In genomic region chr7:44589149-44589548, GRCm38 (mm10) we compare ENCODE assay signal across 9 mouse cellular contexts. TPM values are rescaled to one million over a fixed set of nuclear protein-coding genes. Genes with fewer than 3 reads are reported as not detected.
DNase-seq lines count a peak whose midpoint lies in the region; ATAC-seq and TF ChIP-seq lines count a peak whose summit lies in the region.
"Had no signal": no experiment of that assay in that cellular context is flagged by ENCODE, and none has a peak within 500 bp of the region (broad histone marks: within the 10 kb centered on the region; RNA-seq: fewer than 3 reads in every experiment).

No protein-coding gene starts in this region.

- H3K27ac ChIP-seq in gastrocnemius, adult 2 months: peak overlapping the region; percentile 75
- H3K27ac ChIP-seq in intestine, embryonic 15.5 days: no peak overlapping the region
- H3K27ac ChIP-seq in midbrain, embryonic 10.5 days (replicated peaks): peak overlapping the region; percentile 49
- no peak overlapping the region for H3K27ac ChIP-seq in small intestine, adult 2 months (ENCODE audit: insufficient read depth, low read depth, low read length)

- peak overlapping the region; percentile 6; the same call in 1 of the 2 replicates for H3K9ac ChIP-seq in intestine, embryonic 15.5 days

- H3K4me1 ChIP-seq in intestine, embryonic 15.5 days (replicated peaks): peaks cover 32% of the 10 kb centered on the region
- H3K4me1 ChIP-seq in midbrain, embryonic 10.5 days: peaks cover 78% of the 10 kb centered on the region
- H3K4me1 ChIP-seq in small intestine, adult 2 months (ENCODE audit: control insufficient read depth, insufficient read depth, insufficient read length, low read length): peaks cover 25% of the 10 kb centered on the region

- no peaks in the 10 kb centered on the region for H3K36me3 ChIP-seq in intestine, embryonic 15.5 days
- H3K36me3 ChIP-seq in midbrain, embryonic 10.5 days: no peaks in the 10 kb centered on the region
- no peaks in the 10 kb centered on the region for H3K36me3 ChIP-seq in small intestine, adult 2 months (ENCODE audit: control insufficient read depth, insufficient read depth, low read length)

- no peak; the same call in 1 of the 2 replicates for TF ChIP-seq CTCF in gastrocnemius, adult 2 months (IDR thresholded peaks at IDR 0.05)
- no peak for TF ChIP-seq CTCF in small intestine, adult 2 months (IDR thresholded peaks at IDR 0.05; ENCODE audit: extremely low read depth, insufficient read length, insufficient replicate concordance, low read depth, low read length)

- intact Hi-C loops in gastrocnemius, adult 2 months (cut with DNase I): no loop called here
- intact Hi-C loops in left cerebral cortex, postnatal 4 days (cut with DNase I): no loop called here

- peak; percentile 56 for ATAC-seq in intestine, embryonic 15.5 days

- no peaks in the 10 kb centered on the region for H3K9me3 ChIP-seq in intestine, embryonic 15.5 days
- H3K9me3 ChIP-seq in midbrain, embryonic 10.5 days (replicated peaks): no peaks in the 10 kb centered on the region

- peak overlapping the region; percentile 68 for H3K4me2 ChIP-seq in intestine, embryonic 15.5 days (replicated peaks)

- TF ChIP-seq POLR2A in small intestine, adult 2 months (IDR thresholded peaks at IDR 0.05; ENCODE audit: low read depth, low read length): no peak

- H3K4me3 ChIP-seq in gastrocnemius, adult 2 months: peak overlapping the region; percentile 73
- H3K4me3 ChIP-seq in intestine, embryonic 15.5 days (replicated peaks): peak overlapping the region; percentile 36
- H3K4me3 ChIP-seq in midbrain, embryonic 10.5 days: peak overlapping the region; percentile 72
- peak overlapping the region; percentile 61 for H3K4me3 ChIP-seq in small intestine, adult 2 months (ENCODE audit: low read depth, low read length)

- peak; percentile 89 for DNase-seq in gastrocnemius, adult 2 months
- no peak for DNase-seq in gastrocnemius, postnatal 4 days (ENCODE audit: low spot score in 2 of 2)
- DNase-seq in cerebellum, postnatal 14 days: peak; percentile 94 to 95
- DNase-seq in gastrocnemius, postnatal 25 days: peak; percentile 76
- peak; percentile 88 for DNase-seq in left cerebral cortex, postnatal 4 days
- peak; percentile 85 for DNase-seq in midbrain, embryonic 10.5 days (ENCODE audit: low spot score)

- WGBS in intestine, embryonic 15.5 days: under 1% methylated on average over 25 of the region's 33 CpGs
- 0% methylated on average over 33 of the region's 33 CpGs for whole genome bisulfite sequencing in midbrain, embryonic 10.5 days
- WGBS in small intestine, adult 2 months: 1% methylated on average over 33 of the region's 33 CpGs

- H3K27me3 ChIP-seq in intestine, embryonic 15.5 days (replicated peaks): peaks cover 70% of the 10 kb centered on the region
- peaks cover 88% of the 10 kb centered on the region for H3K27me3 ChIP-seq in midbrain, embryonic 10.5 days (ENCODE audit: low read depth, poor library complexity, severe bottlenecking)
- H3K27me3 ChIP-seq in small intestine, adult 2 months (ENCODE audit: control insufficient read depth, insufficient read depth, low read length): peaks cover 49% of the 10 kb centered on the region

RNA-seq across cellular contexts. Expression of gene Kcnc3, which starts 1.3 kb away (rescaled TPM):
- total RNA-seq in gastrocnemius, adult 2 months (2021): 1 to 10 TPM; 3.0 to 3.6 TPM
- 1 to 10 TPM in 1 of 2 experiments, under 1 TPM in 1; 0.91 to 1.1 TPM for total RNA-seq in gastrocnemius, postnatal 4 days (2021)
- 1 to 10 TPM; 4.3 to 4.8 TPM for total RNA-seq in gastrocnemius, postnatal 25 days (2021)
- 0.27 and 0.36 TPM in 2 replicates for polyA plus RNA-seq in intestine, embryonic 15.5 days (2015; fragmentation: Nextera tagmentation; extraction: Ambion mirVana)
- total RNA-seq in left cerebral cortex, postnatal 4 days (2021): 10 to 100 TPM; 31.0 to 33.0 TPM
- 1.1 and 1.2 TPM in 2 replicates for polyA plus RNA-seq in midbrain, embryonic 10.5 days (2016; fragmentation: Nextera tagmentation; extraction: Ambion mirVana)
- 3.1 and 3.4 TPM in 2 replicates for polyA plus RNA-seq in small intestine, adult 2 months (2012; rRNA removed)

RNA-seq across cellular contexts. Expression of gene Napsa, which starts 17.0 kb away (rescaled TPM):
- under 1 TPM in 1 of 2 experiments, not detected in 1; 0.20 TPM for total RNA-seq in gastrocnemius, adult 2 months (2021)
- total RNA-seq in gastrocnemius, postnatal 4 days (2021): under 1 TPM; 0.65 to 0.81 TPM
- under 1 TPM in 1 of 2 experiments, not detected in 1; 0.16 TPM for total RNA-seq in gastrocnemius, postnatal 25 days (2021)
- polyA plus RNA-seq in intestine, embryonic 15.5 days (2015; fragmentation: Nextera tagmentation; extraction: Ambion mirVana): 3.1 and 3.6 TPM in 2 replicates
- under 1 TPM in 1 of 2 experiments, not detected in 1; 0.30 TPM for total RNA-seq in left cerebral cortex, postnatal 4 days (2021)
- polyA plus RNA-seq in midbrain, embryonic 10.5 days (2016; fragmentation: Nextera tagmentation; extraction: Ambion mirVana): 0.36 and 0.42 TPM in 2 replicates
- polyA plus RNA-seq in small intestine, adult 2 months (2012; rRNA removed): 6.4 and 11.1 TPM in 2 replicates
- polyA plus RNA-seq: C2C12 had no signal

RNA-seq across cellular contexts. Expression of gene Nr1h2, which starts 35.4 kb away (rescaled TPM):
- 10 to 100 TPM; 40.6 to 42.7 TPM for total RNA-seq in gastrocnemius, adult 2 months (2021)
- 10 to 100 TPM; 38.3 to 45.3 TPM for total RNA-seq in gastrocnemius, postnatal 4 days (2021)
- total RNA-seq in gastrocnemius, postnatal 25 days (2021): 10 to 100 TPM; 27.0 to 29.3 TPM
- 66.3 and 69.5 TPM in 2 replicates for polyA plus RNA-seq in intestine, embryonic 15.5 days (2015; fragmentation: Nextera tagmentation; extraction: Ambion mirVana)
- total RNA-seq in left cerebral cortex, postnatal 4 days (2021): 10 to 100 TPM; 44.4 to 55.0 TPM
- 82.8 and 84.2 TPM in 2 replicates for polyA plus RNA-seq in midbrain, embryonic 10.5 days (2016; fragmentation: Nextera tagmentation; extraction: Ambion mirVana)
- polyA plus RNA-seq in small intestine, adult 2 months (2012; rRNA removed): 174 and 295 TPM in 2 replicates

RNA-seq across cellular contexts. Expression of gene Pold1, which starts 40.5 kb away (rescaled TPM):
- 1 to 10 TPM; 4.1 to 5.1 TPM for total RNA-seq in gastrocnemius, adult 2 months (2021)
- 10 to 100 TPM; 32.0 to 35.2 TPM for total RNA-seq in gastrocnemius, postnatal 4 days (2021)
- total RNA-seq in gastrocnemius, postnatal 25 days (2021): 1 to 10 TPM; 4.7 to 5.2 TPM
- 72.0 and 76.0 TPM in 2 replicates for polyA plus RNA-seq in intestine, embryonic 15.5 days (2015; fragmentation: Nextera tagmentation; extraction: Ambion mirVana)
- total RNA-seq in left cerebral cortex, postnatal 4 days (2021): 10 to 100 TPM; 13.6 to 14.4 TPM
- polyA plus RNA-seq in midbrain, embryonic 10.5 days (2016; fragmentation: Nextera tagmentation; extraction: Ambion mirVana): 168 and 179 TPM in 2 replicates
- 27.3 and 46.9 TPM in 2 replicates for polyA plus RNA-seq in small intestine, adult 2 months (2012; rRNA removed)

RNA-seq across cellular contexts. Expression of gene Spib, which starts 57.3 kb away (rescaled TPM):
- under 1 TPM in 1 of 2 experiments, not detected in 1; 0.08 TPM for total RNA-seq in gastrocnemius, adult 2 months (2021)
- under 1 TPM; 0.26 to 0.27 TPM for total RNA-seq in gastrocnemius, postnatal 4 days (2021)
- total RNA-seq in gastrocnemius, postnatal 25 days (2021): under 1 TPM in 1 of 2 experiments, not detected in 1; 0.24 TPM
- polyA plus RNA-seq in intestine, embryonic 15.5 days (2015; fragmentation: Nextera tagmentation; extraction: Ambion mirVana): 0.25 and 0.43 TPM in 2 replicates
- total RNA-seq in left cerebral cortex, postnatal 4 days (2021): under 1 TPM in 1 of 2 experiments, not detected in 1; 0.20 TPM
- polyA plus RNA-seq in midbrain, embryonic 10.5 days (2016; fragmentation: Nextera tagmentation; extraction: Ambion mirVana): not detected in 2 replicates
- polyA plus RNA-seq in small intestine, adult 2 months (2012; rRNA removed): 8.6 and 18.7 TPM in 2 replicates

Comparison
In these comparisons a context has a peak if more than half of its experiments do, and no peak if none do; other contexts are left out.
1. DNase-seq: peak in gastrocnemius, adult 2 months (single experiment), cerebellum, postnatal 14 days (2 of 2), gastrocnemius, postnatal 25 days (single experiment), left cerebral cortex, postnatal 4 days (single experiment) and midbrain, embryonic 10.5 days (single experiment); none in gastrocnemius, postnatal 4 days (0 of 2).
2. H3K27ac ChIP-seq: peak in gastrocnemius, adult 2 months (single experiment) and midbrain, embryonic 10.5 days (single experiment); none in intestine, embryonic 15.5 days (single experiment) and small intestine, adult 2 months (single experiment).
3. RNA of gene Kcnc3, which starts 1.3 kb away (total RNA-seq): 31.0 to 33.0 TPM in left cerebral cortex, postnatal 4 days; 4.3 to 4.8 TPM in gastrocnemius, postnatal 25 days, 3.0 to 3.6 TPM in gastrocnemius, adult 2 months and 0.91 to 1.1 TPM in gastrocnemius, postnatal 4 days; every median in the first group is over 4 times any median in the second.
4. Peak in every context shown above with its lines, with median percentiles within 50 percentile points of each other: H3K4me3 ChIP-seq.